Mouse (Mus musculus) intestine, embryonic 14.5 days (tissue): ENCODE data around the gene Anapc1. TPM values are rescaled to one million over a fixed set of nuclear protein-coding genes. Genes with fewer than 3 reads are reported as not detected.

Experiments used
- ATAC-seq: fragments of 200-750 bp; cut with Nextera tagmentation; replicated peaks from 2 replicates; pipeline ENCODE4 v1.8.0; 2017; ENCODE audit warnings: low read depth, moderate number of reproducible peaks, moderate TSS enrichment, moderate library complexity; ENCODE audit not compliant: low FRiP score, low TSS enrichment
- DNase-seq: peaks from one replicate; pipeline ENCODE4 v3.0.0-alpha.2; 2018; ENCODE audit warnings: low spot score
- H3K27ac ChIP-seq: fragments of 300-500 bp; sonication (generic); 2 replicates; pipeline ENCODE4 v1.5.1; 2014; ENCODE audit warnings: low read depth, mild to moderate bottlenecking, control low read depth
- H3K27me3 ChIP-seq: fragments of 300-500 bp; sonication (generic); replicated peaks from 2 replicates; pipeline ENCODE4 v1.6.1; 2014; ENCODE audit warnings: low read length, control low read depth; ENCODE audit not compliant: control insufficient read depth, insufficient read depth
- H3K36me3 ChIP-seq: fragments of 300-500 bp; sonication (generic); 2 replicates; pipeline ENCODE4 v1.6.1; 2014; ENCODE audit warnings: low read length, control low read depth; ENCODE audit not compliant: control insufficient read depth, insufficient read depth
- H3K4me1 ChIP-seq: fragments of 300-500 bp; sonication (generic); replicated peaks from 2 replicates; pipeline ENCODE4 v1.6.1; 2014; ENCODE audit warnings: low read length, control low read depth, mixed read lengths; ENCODE audit not compliant: control insufficient read depth, insufficient read depth
- H3K4me2 ChIP-seq: fragments of 300-500 bp; sonication (generic); 2 replicates; pipeline ENCODE4 v1.6.1; 2014; ENCODE audit warnings: low read length
- H3K4me3 ChIP-seq: fragments of 300-500 bp; sonication (generic); 2 replicates; pipeline ENCODE4 v1.5.1; 2014; ENCODE audit warnings: low read depth, low read length, control low read depth, mixed read lengths
- H3K9ac ChIP-seq: fragments of 300-500 bp; sonication (generic); 2 replicates; pipeline ENCODE4 v1.6.1; 2014; ENCODE audit warnings: mild to moderate bottlenecking, low read length
- H3K9me3 ChIP-seq: fragments of 300-500 bp; sonication (generic); 2 replicates; pipeline ENCODE4 v1.6.1; 2016; ENCODE audit warnings: low read length, control low read depth; ENCODE audit not compliant: control insufficient read depth
- WGBS: fragments of 180-500 bp; shearing (Covaris S2); extraction: QIAGEN DNeasy Blood & Tissue Kit; methylation state at CpG from one replicate; pipeline ENCODE4 v1.1.7; 2014; 5-methylcytosine and 5-hydroxymethylcytosine counted together
- polyA plus RNA-seq: library from polyadenylated mRNA; unstranded; fragments of >200 nt; fragmentation: Nextera tagmentation; extraction: Ambion mirVana; gene quantifications from 2 replicates; pipeline ENCODE4 v1.2.1, GENCODE M21; 2014

The Anapc1 gene
- polyA plus RNA-seq, 1 experiment from 2014 or later, result 80.4 TPM

DNA sequence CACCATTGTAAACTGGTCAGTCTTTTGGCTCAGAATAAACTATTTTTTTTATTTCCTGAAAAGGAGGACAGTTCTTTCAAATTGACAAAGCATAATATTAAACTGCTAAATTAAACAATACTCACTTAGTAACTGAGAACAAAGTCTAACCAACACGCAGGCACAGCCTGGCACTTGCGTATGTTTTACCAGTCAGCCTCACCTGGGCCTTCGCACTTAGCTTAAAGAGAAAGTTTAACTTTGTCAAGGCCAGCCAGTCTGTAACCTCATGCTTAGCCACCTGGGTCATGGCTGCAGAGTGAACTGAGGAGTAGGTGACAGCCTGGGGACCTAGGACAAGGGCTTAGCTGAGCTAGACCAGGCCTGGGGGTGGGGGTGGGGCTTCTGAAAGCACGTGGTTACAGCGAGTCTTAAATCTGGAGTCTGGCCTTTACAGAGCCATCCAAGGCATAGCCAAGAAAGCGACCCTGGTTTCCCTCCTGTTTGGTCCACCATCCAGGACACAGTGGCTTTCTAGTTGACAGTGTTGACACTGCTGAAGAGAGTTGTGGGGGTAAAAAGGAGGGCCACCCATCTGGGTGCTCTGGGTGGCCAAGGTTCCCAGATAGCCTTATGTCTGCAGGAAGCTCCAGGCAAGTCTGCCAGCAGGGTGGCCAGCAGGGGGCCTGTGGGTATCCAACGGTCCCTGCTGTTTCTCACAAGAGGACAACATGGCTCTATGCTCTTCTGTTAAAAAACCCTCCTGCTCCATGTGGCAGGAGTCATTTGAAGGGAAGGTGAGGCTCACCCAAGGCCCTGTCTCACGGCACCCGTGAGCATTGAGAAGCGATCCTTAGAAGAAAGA is 120.7 kb downstream of the Anapc1 start:
- ATAC-seq (0 out of 2 replicates have a peak, but pooled peaks have one; percentile 12), DNase-seq (peak; percentile 59)
- H3K27me3 ChIP-seq, result no peaks in the 10 kb centered on the region
- H3K36me3 ChIP-seq, result no peaks in the 10 kb centered on the region
- WGBS, result 66% methylated on average over 10 of the region's 10 CpGs
- H3K9ac ChIP-seq, result no peak overlapping the region
- H3K4me1 ChIP-seq, result peaks cover 27% of the 10 kb centered on the region
- no peak overlapping the region for H3K4me3 ChIP-seq
- no peak overlapping the region for H3K27ac ChIP-seq
- H3K4me2 ChIP-seq, result no peak overlapping the region
- H3K9me3 ChIP-seq, result peaks cover 5% of the 10 kb centered on the region; the same call in 1 of the 2 replicates

GRCm38 (mm10) chr2:128565904-128566303 is 121.3 kb downstream of the Anapc1 start:
- Histone ChIP-seq H3K27ac (0 out of 2 replicates have a peak overlapping the region, but pooled peaks have one; percentile 22), H3K4me3 (no peak overlapping the region), H3K27me3 (no peaks in the 10 kb centered on the region), H3K36me3 (no peaks in the 10 kb centered on the region), H3K4me1 (peaks cover 27% of the 10 kb centered on the region), H3K9me3 (peaks cover 5% of the 10 kb centered on the region; the same call in 1 of the 2 replicates), H3K4me2 (no peak overlapping the region), H3K9ac (no peak overlapping the region)
- DNase-seq (no peak), ATAC-seq (0 out of 2 replicates have a peak, but pooled peaks have one; percentile 38)
- 34% methylated on average over 8 of the region's 8 CpGs for WGBS

GRCm38 (mm10) chr2:128564195-128564594 is 123.0 kb downstream of the Anapc1 start:
- DNase-seq, result no peak
- ATAC-seq, result no peak
- no peak overlapping the region for H3K4me3 ChIP-seq
- H3K27me3 ChIP-seq, result no peaks in the 10 kb centered on the region
- H3K27ac ChIP-seq, result no peak overlapping the region
- peaks cover 5% of the 10 kb centered on the region; the same call in 1 of the 2 replicates for H3K9me3 ChIP-seq
- WGBS, result 89% methylated on average over 3 of the region's 3 CpGs
- H3K4me1 ChIP-seq, result peaks cover 25% of the 10 kb centered on the region
- no peaks in the 10 kb centered on the region for H3K36me3 ChIP-seq
- H3K9ac ChIP-seq, result no peak overlapping the region
- no peak overlapping the region for H3K4me2 ChIP-seq

Other genes with a start within 250 kb of the Anapc1 start
- not detected in 2 replicates for gene Spdye4c, start 96.2 kb downstream of the Anapc1 start, polyA plus RNA-seq
- gene Mertk, start 11.6 kb upstream of the Anapc1 start, polyA plus RNA-seq, result 6.7 and 7.0 TPM in 2 replicates
- gene Tmem87b, start 130.7 kb upstream of the Anapc1 start, polyA plus RNA-seq, result 34.2 and 36.8 TPM in 2 replicates
- 6.4 and 7.0 TPM in 2 replicates for gene Fbln7, start 175.6 kb upstream of the Anapc1 start, polyA plus RNA-seq